In genomic region chr11:95371182-95371581, GRCm38 (mm10) we compare ENCODE assay signal across 1 mouse cellular context.
A peak's percentile ranks its signal among the peaks of the same experiment; 100 is the strongest.
TF ChIP-seq lines count a peak whose summit lies in the region.

No protein-coding gene starts in this region.

TF ChIP-seq in myocyte, 11 proteins besides CTCF, POLR2A, EP300 and RAD21 (continued from another document):
- TF ChIP-seq MYOG (IDR thresholded peaks at IDR 0.05; ENCODE audit: control insufficient read depth in 1 of 3, insufficient read depth in 1 of 3, insufficient read length in 2 of 3, low read depth in 2 of 3), result peak in 1 of 3 experiments; percentile 69
- no peak for TF ChIP-seq SRF (IDR thresholded peaks at IDR 0.05; ENCODE audit: control insufficient read depth, insufficient read length, low read depth)
- no peak for TF ChIP-seq MAX (IDR thresholded peaks at IDR 0.05; ENCODE audit: low read depth)
- TF ChIP-seq CEBPB (IDR thresholded peaks at IDR 0.05; ENCODE audit: insufficient read depth, poor library complexity, severe bottlenecking), result no peak
- no peak for TF ChIP-seq E2F4 (IDR thresholded peaks at IDR 0.05; ENCODE audit: insufficient read depth)
- no peak for TF ChIP-seq USF1 (IDR thresholded peaks at IDR 0.05; ENCODE audit: low read depth)
